Mouse (Mus musculus): ENCODE data around the gene Braf. TPM values are rescaled to one million over a fixed set of nuclear protein-coding genes. Genes with fewer than 3 reads are reported as not detected.

Gene Braf
- polyA plus RNA-seq, 1 experiment: 33.8 TPM

- WGBS: 12% methylated on average over 5 of the region's 5 CpGs
- no peak for TF ChIP-seq POLR2A (IDR thresholded peaks at IDR 0.05; ENCODE audit: borderline replicate concordance, insufficient read depth, low read length)
- TF ChIP-seq CTCF (IDR thresholded peaks at IDR 0.05; ENCODE audit: borderline replicate concordance, insufficient read depth, low read depth, low read length): peak; percentile 53; the same call in 1 of the 2 replicates
Measured at GRCm38 (mm10) chr6:39567528-39567927, 157.7 kb downstream of the Braf start.

GRCm38 (mm10) chr6:39562166-39563015 lies 162.9 kb downstream of the Braf start:
- H3K27me3 ChIP-seq (ENCODE audit: control insufficient read depth, insufficient read depth, low read length): no peaks in the 10 kb centered on the region
- H3K4me3 ChIP-seq (replicated peaks; ENCODE audit: insufficient read depth, low read depth, low read length): no peak overlapping the region
- peak; percentile 82 to 84 for DNase-seq
- TF ChIP-seq POLR2A (IDR thresholded peaks at IDR 0.05; ENCODE audit: borderline replicate concordance, insufficient read depth, low read length): no peak
- peak; percentile 64; the same call in 1 of the 2 replicates for TF ChIP-seq CTCF (IDR thresholded peaks at IDR 0.05; ENCODE audit: borderline replicate concordance, insufficient read depth, low read depth, low read length)
- H3K4me1 ChIP-seq (ENCODE audit: control insufficient read depth, insufficient read depth, low read length): peaks cover 3% of the 10 kb centered on the region; the same call in 1 of the 2 replicates
- no peak overlapping the region for H3K27ac ChIP-seq (ENCODE audit: insufficient read depth, low read length)
- 23% methylated on average over 23 of the region's 23 CpGs for WGBS

More at GRCm38 (mm10) chr6:39567528-39567927, 157.7 kb downstream of the Braf start:
- H3K4me1 ChIP-seq (ENCODE audit: control insufficient read depth, insufficient read depth, low read length): no peaks in the 10 kb centered on the region
- peak in 1 of 2 experiments; percentile 32 for DNase-seq
- no peaks in the 10 kb centered on the region for H3K27me3 ChIP-seq (ENCODE audit: control insufficient read depth, insufficient read depth, low read length)
- H3K4me3 ChIP-seq (replicated peaks; ENCODE audit: insufficient read depth, low read depth, low read length): no peak overlapping the region
- no peak overlapping the region for H3K27ac ChIP-seq (ENCODE audit: insufficient read depth, low read length)

- no peak for TF ChIP-seq CTCF (IDR thresholded peaks at IDR 0.05; ENCODE audit: borderline replicate concordance, insufficient read depth, low read depth, low read length)
- TF ChIP-seq POLR2A (IDR thresholded peaks at IDR 0.05; ENCODE audit: borderline replicate concordance, insufficient read depth, low read length): no peak
Measured at GRCm38 (mm10) chr6:39559276-39559939, 165.9 kb downstream of the Braf start.

GRCm38 (mm10) chr6:39557723-39558261 lies 167.5 kb downstream of the Braf start, which contains the start of gene Dennd2a:
Dennd2a (minus strand) TSS chr6:39557867.
- Histone ChIP-seq H3K27ac (ENCODE audit: insufficient read depth, low read length) (peak within 1 kb of the TSS; percentile 53), H3K4me1 (ENCODE audit: control insufficient read depth, insufficient read depth, low read length) (peaks cover 8% of the 10 kb centered on the region; the same call in 1 of the 2 replicates), H3K27me3 (ENCODE audit: control insufficient read depth, insufficient read depth, low read length) (no peaks in the 10 kb centered on the region), H3K4me3 (replicated peaks; ENCODE audit: insufficient read depth, low read depth, low read length) (peak within 1 kb of the TSS; percentile 71)
- TF ChIP-seq POLR2A (IDR thresholded peaks at IDR 0.05; ENCODE audit: borderline replicate concordance, insufficient read depth, low read length): no peak
- TF ChIP-seq CTCF (IDR thresholded peaks at IDR 0.05; ENCODE audit: borderline replicate concordance, insufficient read depth, low read depth, low read length): no peak
- peak; percentile 72 for DNase-seq
- 1% methylated on average over 49 of the region's 50 CpGs for WGBS

More at GRCm38 (mm10) chr6:39559276-39559939, 165.9 kb downstream of the Braf start:
- DNase-seq: no peak
- 79% methylated on average over 6 of the region's 6 CpGs for WGBS
- Histone ChIP-seq H3K4me1 (ENCODE audit: control insufficient read depth, insufficient read depth, low read length) (peaks cover 8% of the 10 kb centered on the region; the same call in 1 of the 2 replicates), H3K4me3 (replicated peaks; ENCODE audit: insufficient read depth, low read depth, low read length) (no peak overlapping the region), H3K27ac (ENCODE audit: insufficient read depth, low read length) (no peak overlapping the region), H3K27me3 (ENCODE audit: control insufficient read depth, insufficient read depth, low read length) (no peaks in the 10 kb centered on the region)

GRCm38 (mm10) chr6:39556900-39557659 lies 168.2 kb downstream of the Braf start:
- 2% methylated on average over 49 of the region's 54 CpGs for WGBS
- no peak overlapping the region; the same call in 1 of the 2 replicates for H3K27ac ChIP-seq (ENCODE audit: insufficient read depth, low read length)
- peaks cover 8% of the 10 kb centered on the region; the same call in 1 of the 2 replicates for H3K4me1 ChIP-seq (ENCODE audit: control insufficient read depth, insufficient read depth, low read length)
- peak; percentile 21 to 60 for DNase-seq
- H3K4me3 ChIP-seq (replicated peaks; ENCODE audit: insufficient read depth, low read depth, low read length): peak overlapping the region; percentile 31
- TF ChIP-seq POLR2A (IDR thresholded peaks at IDR 0.05; ENCODE audit: borderline replicate concordance, insufficient read depth, low read length) (no peak), CTCF (IDR thresholded peaks at IDR 0.05; ENCODE audit: borderline replicate concordance, insufficient read depth, low read depth, low read length) (no peak)
- no peaks in the 10 kb centered on the region for H3K27me3 ChIP-seq (ENCODE audit: control insufficient read depth, insufficient read depth, low read length)

- H3K4me3 ChIP-seq (replicated peaks; ENCODE audit: insufficient read depth, low read depth, low read length): no peak overlapping the region
Measured at GRCm38 (mm10) chr6:39555648-39555945, 169.7 kb downstream of the Braf start.

More at GRCm38 (mm10) chr6:39555648-39555945, 169.7 kb downstream of the Braf start:
- Histone ChIP-seq H3K4me1 (ENCODE audit: control insufficient read depth, insufficient read depth, low read length) (peaks cover 8% of the 10 kb centered on the region; the same call in 1 of the 2 replicates), H3K27ac (ENCODE audit: insufficient read depth, low read length) (no peak overlapping the region), H3K27me3 (ENCODE audit: control insufficient read depth, insufficient read depth, low read length) (no peaks in the 10 kb centered on the region)
- 67% methylated on average over 2 of the region's 2 CpGs for WGBS
- TF ChIP-seq CTCF (IDR thresholded peaks at IDR 0.05; ENCODE audit: borderline replicate concordance, insufficient read depth, low read depth, low read length) (no peak), POLR2A (IDR thresholded peaks at IDR 0.05; ENCODE audit: borderline replicate concordance, insufficient read depth, low read length) (no peak)
- DNase-seq: no peak
